ENCODE assay signal across 10 mouse cellular contexts in genomic region chr5:123694468-123694867, GRCm38 (mm10). TPM values are rescaled to one million over a fixed set of nuclear protein-coding genes. Genes with fewer than 3 reads are reported as not detected.
DNase-seq lines count a peak whose midpoint lies in the region; ATAC-seq and TF ChIP-seq lines count a peak whose summit lies in the region.
"Had no signal": no experiment of that assay in that cellular context is flagged by ENCODE, and none has a peak within 500 bp of the region (broad histone marks: within the 10 kb centered on the region; RNA-seq: fewer than 3 reads in every experiment).

No protein-coding gene starts in this region.

- ATAC-seq in kidney, embryonic 15.5 days (replicated peaks; ENCODE audit: low FRiP score) = no peak
- peak; percentile 75; the same call in 1 of the 2 replicates for ATAC-seq in heart, embryonic 15.5 days (replicated peaks; ENCODE audit: insufficient number of reproducible peaks, insufficient read depth, low FRiP score, low read depth)
- ATAC-seq in activated CD4-positive, CD25-positive, alpha-beta regulatory T cell, adult 4 months = no peak
- ATAC-seq: CD4-positive, CD25-positive, alpha-beta regulatory T cell, adult 4 months; forebrain, postnatal 0 days had no signal

- no peak overlapping the region for H3K9ac ChIP-seq in kidney, embryonic 15.5 days
- H3K9ac ChIP-seq in heart, embryonic 15.5 days = no peak overlapping the region
- H3K9ac ChIP-seq: forebrain, postnatal 0 days had no signal

- H3K27ac ChIP-seq in kidney, adult 2 months (ENCODE audit: insufficient read depth, low read depth, low read length) = no peak overlapping the region
- no peak overlapping the region for H3K27ac ChIP-seq in kidney, embryonic 15.5 days
- peak overlapping the region; percentile 69 for H3K27ac ChIP-seq in heart, embryonic 15.5 days
- peak overlapping the region; percentile 51 for H3K27ac ChIP-seq in macrophage

- TF ChIP-seq POLR2A in kidney, adult 2 months (IDR thresholded peaks at IDR 0.05; ENCODE audit: low read depth, low read length) = no peak

- no peaks in the 10 kb centered on the region for H3K9me3 ChIP-seq in kidney, embryonic 15.5 days (replicated peaks)
- H3K9me3 ChIP-seq in heart, embryonic 15.5 days (replicated peaks) = no peaks in the 10 kb centered on the region

- H3K4me2 ChIP-seq in kidney, embryonic 15.5 days = no peak overlapping the region
- H3K4me2 ChIP-seq in heart, embryonic 15.5 days = no peak overlapping the region

- 29% methylated on average over 6 of the region's 6 CpGs for WGBS in kidney, adult 2 months
- WGBS in kidney, embryonic 15.5 days = 43% methylated on average over 6 of the region's 6 CpGs
- 35% methylated on average over 6 of the region's 6 CpGs for WGBS in heart, embryonic 15.5 days
- WGBS in macrophage (ENCODE audit: missing documents) = 45% methylated on average over 6 of the region's 6 CpGs

- H3K79me2 ChIP-seq in macrophage (ENCODE audit: inconsistent target) = no peaks in the 10 kb centered on the region

- no peak overlapping the region for H3K4me3 ChIP-seq in kidney, adult 2 months (ENCODE audit: insufficient read depth, low read depth, low read length)
- H3K4me3 ChIP-seq in kidney, embryonic 15.5 days (replicated peaks) = no peak overlapping the region
- H3K4me3 ChIP-seq in heart, embryonic 15.5 days = no peak overlapping the region
- H3K4me3 ChIP-seq in macrophage (ENCODE audit: inconsistent target) = no peak overlapping the region

- no peaks in the 10 kb centered on the region for H3K4me1 ChIP-seq in kidney, adult 2 months (ENCODE audit: control insufficient read depth, insufficient read depth, low read length)
- H3K4me1 ChIP-seq in kidney, embryonic 15.5 days = no peaks in the 10 kb centered on the region
- H3K4me1 ChIP-seq in heart, embryonic 15.5 days (replicated peaks) = peaks cover 14% of the 10 kb centered on the region

- TF ChIP-seq CTCF in kidney, adult 2 months (conservative IDR thresholded peaks at IDR 0.05; ENCODE audit: insufficient read depth, insufficient read length, low read depth, low read length) = no peak

- peak; percentile 47 for DNase-seq in kidney, adult 2 months
- peak; percentile 73 for DNase-seq in adrenal gland, postnatal 14 days
- no peak for DNase-seq in layer of hippocampus, adult 9-10 months (ENCODE audit: low spot score)
- no peak for DNase-seq in retina, embryonic 14.5 days (ENCODE audit: low spot score)
- DNase-seq: forebrain, postnatal 0 days had no signal

- no peaks in the 10 kb centered on the region for H3K36me3 ChIP-seq in kidney, adult 2 months (ENCODE audit: control insufficient read depth, insufficient read depth, low read length)
- H3K36me3 ChIP-seq in kidney, embryonic 15.5 days = peaks cover 23% of the 10 kb centered on the region
- peaks cover 14% of the 10 kb centered on the region for H3K36me3 ChIP-seq in heart, embryonic 15.5 days
- 0 out of 2 replicates have a peak, but pooled peaks cover 7% of the 10 kb centered on the region for H3K36me3 ChIP-seq in macrophage (ENCODE audit: inconsistent target)

- H3K27me3 ChIP-seq in kidney, adult 2 months (replicated peaks; ENCODE audit: control insufficient read depth, insufficient read depth, low read length) = no peaks in the 10 kb centered on the region
- H3K27me3 ChIP-seq in kidney, embryonic 15.5 days = no peaks in the 10 kb centered on the region
- no peaks in the 10 kb centered on the region for H3K27me3 ChIP-seq in heart, embryonic 15.5 days

RNA-seq across cellular contexts. Expression of gene Clip1, which starts 10.1 kb away (rescaled TPM):
- 19.0 and 24.4 TPM in 2 replicates for polyA plus RNA-seq in kidney, adult 2 months (2012; rRNA removed)
- polyA plus RNA-seq in kidney, embryonic 15.5 days (2015; fragmentation: Nextera tagmentation; extraction: Ambion mirVana) = 34.0 and 34.1 TPM in 2 replicates
- total RNA-seq in adrenal gland, postnatal 14 days (2021) = 63.1 and 64.8 TPM in 2 replicates
- 51.9 and 53.5 TPM in 2 replicates for polyA plus RNA-seq in heart, embryonic 15.5 days (2015; fragmentation: Nextera tagmentation; extraction: Ambion mirVana)
- total RNA-seq in macrophage (2018; cell fraction: chromatin; rRNA removed) = 100 to 1,000 TPM in 24 of 26 experiments, 10 to 100 TPM in 2; 67.9 to 242 (median 166) TPM
- 10 to 100 TPM; 39.8 to 66.1 (median 53.8) TPM for total RNA-seq in macrophage (2018; cell fraction: cytosol; rRNA removed)
- 100 to 1,000 TPM in 10 of 26 experiments, 10 to 100 TPM in 16; 58.0 to 166 (median 93.6) TPM for total RNA-seq in macrophage (2018; cell fraction: nucleus; rRNA removed)
- 40.2 to 65.1 TPM (median 40.4 TPM) in 3 replicates for polyA plus RNA-seq in macrophage (2018)
- 10 to 100 TPM; 43.3 to 49.8 TPM for polyA plus RNA-seq in activated CD4-positive, CD25-positive, alpha-beta regulatory T cell, adult 4 months (2017; shearing (Covaris generic))

RNA-seq across cellular contexts. Expression of gene Zcchc8, which starts 26.4 kb away (rescaled TPM):
- 24.3 and 26.1 TPM in 2 replicates for polyA plus RNA-seq in kidney, adult 2 months (2012; rRNA removed)
- polyA plus RNA-seq in kidney, embryonic 15.5 days (2015; fragmentation: Nextera tagmentation; extraction: Ambion mirVana) = 82.7 and 83.5 TPM in 2 replicates
- total RNA-seq in adrenal gland, postnatal 14 days (2021) = 46.9 and 58.0 TPM in 2 replicates
- 54.5 and 59.7 TPM in 2 replicates for polyA plus RNA-seq in heart, embryonic 15.5 days (2015; fragmentation: Nextera tagmentation; extraction: Ambion mirVana)
- 100 to 1,000 TPM in 22 of 26 experiments, 10 to 100 TPM in 4; 75.4 to 223 (median 154) TPM for total RNA-seq in macrophage (2018; cell fraction: chromatin; rRNA removed)
- 10 to 100 TPM; 11.2 to 32.0 (median 20.7) TPM for total RNA-seq in macrophage (2018; cell fraction: cytosol; rRNA removed)
- 100 to 1,000 TPM in 7 of 26 experiments, 10 to 100 TPM in 19; 45.3 to 136 (median 77.2) TPM for total RNA-seq in macrophage (2018; cell fraction: nucleus; rRNA removed)
- 25.4 to 34.6 TPM (median 29.5 TPM) in 3 replicates for polyA plus RNA-seq in macrophage (2018)
- polyA plus RNA-seq in activated CD4-positive, CD25-positive, alpha-beta regulatory T cell, adult 4 months (2017; shearing (Covaris generic)) = 10 to 100 TPM; 55.2 to 55.4 TPM

RNA-seq across cellular contexts. Expression of gene Rsrc2, which starts 54.7 kb away (rescaled TPM):
- 9.3 and 13.0 TPM in 2 replicates for polyA plus RNA-seq in kidney, adult 2 months (2012; rRNA removed)
- polyA plus RNA-seq in kidney, embryonic 15.5 days (2015; fragmentation: Nextera tagmentation; extraction: Ambion mirVana) = 122 and 124 TPM in 2 replicates
- 85.8 and 91.7 TPM in 2 replicates for total RNA-seq in adrenal gland, postnatal 14 days (2021)
- polyA plus RNA-seq in heart, embryonic 15.5 days (2015; fragmentation: Nextera tagmentation; extraction: Ambion mirVana) = 75.4 and 84.3 TPM in 2 replicates
- 100 to 1,000 TPM; 262 to 468 (median 374) TPM for total RNA-seq in macrophage (2018; cell fraction: chromatin; rRNA removed)
- 10 to 100 TPM; 40.6 to 67.4 (median 49.5) TPM for total RNA-seq in macrophage (2018; cell fraction: cytosol; rRNA removed)
- 100 to 1,000 TPM; 130 to 257 (median 206) TPM for total RNA-seq in macrophage (2018; cell fraction: nucleus; rRNA removed)
- 62.5 to 150 TPM (median 74.9 TPM) in 3 replicates for polyA plus RNA-seq in macrophage (2018)
- 100 to 1,000 TPM; 149 to 161 TPM for polyA plus RNA-seq in activated CD4-positive, CD25-positive, alpha-beta regulatory T cell, adult 4 months (2017; shearing (Covaris generic))

RNA-seq across cellular contexts. Expression of gene Kntc1, which starts 55.0 kb away (rescaled TPM):
- 0.71 and 0.77 TPM in 2 replicates for polyA plus RNA-seq in kidney, adult 2 months (2012; rRNA removed)
- polyA plus RNA-seq in kidney, embryonic 15.5 days (2015; fragmentation: Nextera tagmentation; extraction: Ambion mirVana) = 33.0 and 34.1 TPM in 2 replicates
- 8.5 and 10.7 TPM in 2 replicates for total RNA-seq in adrenal gland, postnatal 14 days (2021)
- polyA plus RNA-seq in heart, embryonic 15.5 days (2015; fragmentation: Nextera tagmentation; extraction: Ambion mirVana) = 14.2 and 18.0 TPM in 2 replicates
- 10 to 100 TPM in 4 of 26 experiments, 1 to 10 TPM in 20, under 1 TPM in 2; 0.63 to 23.9 (median 6.3) TPM for total RNA-seq in macrophage (2018; cell fraction: chromatin; rRNA removed)
- total RNA-seq in macrophage (2018; cell fraction: cytosol; rRNA removed) = 1 to 10 TPM in 14 of 26 experiments, under 1 TPM in 12; 0.42 to 2.8 (median 1.0) TPM
- total RNA-seq in macrophage (2018; cell fraction: nucleus; rRNA removed) = 10 to 100 TPM in 1 of 26 experiments, 1 to 10 TPM in 22, under 1 TPM in 3; 0.59 to 22.2 (median 2.1) TPM
- polyA plus RNA-seq in macrophage (2018) = 0.50 to 8.5 TPM (median 1.5 TPM) in 3 replicates
- polyA plus RNA-seq in activated CD4-positive, CD25-positive, alpha-beta regulatory T cell, adult 4 months (2017; shearing (Covaris generic)) = 1 to 10 TPM; 5.5 to 8.9 TPM

Comparison
In these comparisons a context has a peak if more than half of its experiments do, and no peak if none do; other contexts are left out.
1. DNase-seq: peak in kidney, adult 2 months (single experiment) and adrenal gland, postnatal 14 days (single experiment); none in layer of hippocampus, adult 9-10 months (single experiment) and retina, embryonic 14.5 days (single experiment).
2. H3K27ac ChIP-seq: peak in heart, embryonic 15.5 days (single experiment) and macrophage (single experiment); none in kidney, adult 2 months (single experiment) and kidney, embryonic 15.5 days (single experiment).